Mouse (Mus musculus): ENCODE results near the gene Zfp213. TPM values are rescaled to one million over a fixed set of nuclear protein-coding genes. Genes with fewer than 3 reads are reported as not detected.

Gene Zfp213
- polyA plus RNA-seq, 1 experiment = not detected

GRCm38 (mm10) chr17:23550188-23550791, 13.7 kb downstream of the Zfp213 start:
- WGBS = under 1% methylated on average over 22 of the region's 22 CpGs
- H3K27ac ChIP-seq (ENCODE audit: insufficient read depth, low read depth, low read length) = peak overlapping the region; percentile 62
- no peak for TF ChIP-seq CTCF (IDR thresholded peaks at IDR 0.05; ENCODE audit: insufficient read depth, low read depth, low read length)
- no peak for TF ChIP-seq POLR2A (IDR thresholded peaks at IDR 0.05; ENCODE audit: insufficient read depth, low read depth, low read length)
- H3K4me1 ChIP-seq (ENCODE audit: control insufficient read depth, insufficient read depth, low read length) = peaks cover 3% of the 10 kb centered on the region; the same call in 1 of the 2 replicates
- peak overlapping the region; percentile 95 for H3K4me3 ChIP-seq (ENCODE audit: insufficient read depth, low read depth, low read length)

- H3K4me3 ChIP-seq (ENCODE audit: insufficient read depth, low read depth, low read length) = peak overlapping the region; percentile 50
- H3K4me1 ChIP-seq (ENCODE audit: control insufficient read depth, insufficient read depth, low read length) = peaks cover 3% of the 10 kb centered on the region; the same call in 1 of the 2 replicates
- no peak overlapping the region for H3K27ac ChIP-seq (ENCODE audit: insufficient read depth, low read depth, low read length)
- TF ChIP-seq CTCF (IDR thresholded peaks at IDR 0.05; ENCODE audit: insufficient read depth, low read depth, low read length) (no peak), POLR2A (IDR thresholded peaks at IDR 0.05; ENCODE audit: insufficient read depth, low read depth, low read length) (no peak)
- 6% methylated on average over 9 of the region's 9 CpGs for WGBS
Observed at GRCm38 (mm10) chr17:23549441-23549840, 14.6 kb downstream of the Zfp213 start.

- peaks cover 3% of the 10 kb centered on the region; the same call in 1 of the 2 replicates for H3K4me1 ChIP-seq (ENCODE audit: control insufficient read depth, insufficient read depth, low read length)
- TF ChIP-seq POLR2A (IDR thresholded peaks at IDR 0.05; ENCODE audit: insufficient read depth, low read depth, low read length) (no peak), CTCF (IDR thresholded peaks at IDR 0.05; ENCODE audit: insufficient read depth, low read depth, low read length) (no peak)
- no peak overlapping the region for H3K27ac ChIP-seq (ENCODE audit: insufficient read depth, low read depth, low read length)
- peak overlapping the region; percentile 50 for H3K4me3 ChIP-seq (ENCODE audit: insufficient read depth, low read depth, low read length)
- 2% methylated on average over 15 of the region's 15 CpGs for WGBS
Observed at GRCm38 (mm10) chr17:23548615-23549014, 15.4 kb downstream of the Zfp213 start.

GRCm38 (mm10) chr17:23547681-23548443, 16.2 kb downstream of the Zfp213 start:
- whole genome bisulfite sequencing = 58% methylated on average over 11 of the region's 11 CpGs
- peaks cover 3% of the 10 kb centered on the region; the same call in 1 of the 2 replicates for H3K4me1 ChIP-seq (ENCODE audit: control insufficient read depth, insufficient read depth, low read length)
- H3K4me3 ChIP-seq (ENCODE audit: insufficient read depth, low read depth, low read length) = no peak overlapping the region
- no peak for TF ChIP-seq POLR2A (IDR thresholded peaks at IDR 0.05; ENCODE audit: insufficient read depth, low read depth, low read length)
- no peak for TF ChIP-seq CTCF (IDR thresholded peaks at IDR 0.05; ENCODE audit: insufficient read depth, low read depth, low read length)
- no peak overlapping the region for H3K27ac ChIP-seq (ENCODE audit: insufficient read depth, low read depth, low read length)

GRCm38 (mm10) chr17:23546702-23547505, 17.1 kb downstream of the Zfp213 start:
- peak overlapping the region; percentile 62 for H3K27ac ChIP-seq (ENCODE audit: insufficient read depth, low read depth, low read length)
- no peak for TF ChIP-seq POLR2A (IDR thresholded peaks at IDR 0.05; ENCODE audit: insufficient read depth, low read depth, low read length)
- no peak for TF ChIP-seq CTCF (IDR thresholded peaks at IDR 0.05; ENCODE audit: insufficient read depth, low read depth, low read length)
- under 1% methylated on average over 42 of the region's 42 CpGs for WGBS

GRCm38 (mm10) chr17:23546333-23546701, 17.7 kb downstream of the Zfp213 start:
- no peaks in the 10 kb centered on the region; the same call in 1 of the 2 replicates for H3K4me1 ChIP-seq (ENCODE audit: control insufficient read depth, insufficient read depth, low read length)
- under 1% methylated on average over 20 of the region's 20 CpGs for WGBS
- no peak overlapping the region for H3K27ac ChIP-seq (ENCODE audit: insufficient read depth, low read depth, low read length)

More at GRCm38 (mm10) chr17:23546702-23547505, 17.1 kb downstream of the Zfp213 start:
- Histone ChIP-seq H3K4me1 (ENCODE audit: control insufficient read depth, insufficient read depth, low read length) (peaks cover 1% of the 10 kb centered on the region; the same call in 1 of the 2 replicates), H3K4me3 (ENCODE audit: insufficient read depth, low read depth, low read length) (peak overlapping the region; percentile 93)

GRCm38 (mm10) chr17:23545841-23546240, 18.2 kb downstream of the Zfp213 start:
- WGBS = 28% methylated on average over 6 of the region's 6 CpGs
- TF ChIP-seq POLR2A (IDR thresholded peaks at IDR 0.05; ENCODE audit: insufficient read depth, low read depth, low read length) (no peak), CTCF (IDR thresholded peaks at IDR 0.05; ENCODE audit: insufficient read depth, low read depth, low read length) (no peak)
- H3K27ac ChIP-seq (ENCODE audit: insufficient read depth, low read depth, low read length) = no peak overlapping the region
- H3K4me3 ChIP-seq (ENCODE audit: insufficient read depth, low read depth, low read length) = no peak overlapping the region
- H3K4me1 ChIP-seq (ENCODE audit: control insufficient read depth, insufficient read depth, low read length) = no peaks in the 10 kb centered on the region; the same call in 1 of the 2 replicates

More at GRCm38 (mm10) chr17:23546333-23546701, 17.7 kb downstream of the Zfp213 start:
- peak overlapping the region; percentile 93 for H3K4me3 ChIP-seq (ENCODE audit: insufficient read depth, low read depth, low read length)
- TF ChIP-seq POLR2A (IDR thresholded peaks at IDR 0.05; ENCODE audit: insufficient read depth, low read depth, low read length) = no peak
- no peak for TF ChIP-seq CTCF (IDR thresholded peaks at IDR 0.05; ENCODE audit: insufficient read depth, low read depth, low read length)

GRCm38 (mm10) chr17:23544766-23545165, 19.3 kb downstream of the Zfp213 start:
- WGBS = 95% methylated on average over 1 of the region's 1 CpGs
- TF ChIP-seq CTCF (IDR thresholded peaks at IDR 0.05; ENCODE audit: insufficient read depth, low read depth, low read length) (no peak), POLR2A (IDR thresholded peaks at IDR 0.05; ENCODE audit: insufficient read depth, low read depth, low read length) (no peak)
- no peaks in the 10 kb centered on the region; the same call in 1 of the 2 replicates for H3K4me1 ChIP-seq (ENCODE audit: control insufficient read depth, insufficient read depth, low read length)
- no peak overlapping the region for H3K27ac ChIP-seq (ENCODE audit: insufficient read depth, low read depth, low read length)
- no peak overlapping the region for H3K4me3 ChIP-seq (ENCODE audit: insufficient read depth, low read depth, low read length)

All from olfactory bulb, adult 2 months (tissue).